Mouse (Mus musculus): Measurements from ENCODE around the gene Fam83d. TPM values are rescaled to one million over a fixed set of nuclear protein-coding genes. Genes with fewer than 3 reads are reported as not detected.

The Fam83d gene
- polyA plus RNA-seq, 2 experiments from 2014 or later = 0.32 to 0.53 TPM

DNA sequence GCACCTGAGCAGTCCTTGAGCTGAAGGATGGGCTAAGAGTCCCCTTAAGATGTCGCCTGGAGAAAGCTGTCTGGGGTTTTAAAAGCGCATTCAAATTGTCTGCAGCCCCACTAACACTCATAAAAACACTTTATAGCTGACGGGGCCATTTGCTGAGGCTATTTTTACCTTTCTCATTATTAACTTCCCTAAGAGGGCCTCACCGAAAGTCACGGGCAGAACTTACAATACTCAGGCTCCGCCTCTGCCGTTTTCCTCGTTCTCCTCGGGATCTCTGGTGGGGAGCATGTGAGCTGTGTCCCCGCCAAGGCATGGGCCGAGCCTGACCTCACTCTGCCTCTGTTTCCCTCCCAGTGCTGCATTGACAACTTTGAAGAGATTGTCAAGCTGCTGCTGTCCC, 21.7 kb upstream of the Fam83d start:
- ATAC-seq = no peak

DNA sequence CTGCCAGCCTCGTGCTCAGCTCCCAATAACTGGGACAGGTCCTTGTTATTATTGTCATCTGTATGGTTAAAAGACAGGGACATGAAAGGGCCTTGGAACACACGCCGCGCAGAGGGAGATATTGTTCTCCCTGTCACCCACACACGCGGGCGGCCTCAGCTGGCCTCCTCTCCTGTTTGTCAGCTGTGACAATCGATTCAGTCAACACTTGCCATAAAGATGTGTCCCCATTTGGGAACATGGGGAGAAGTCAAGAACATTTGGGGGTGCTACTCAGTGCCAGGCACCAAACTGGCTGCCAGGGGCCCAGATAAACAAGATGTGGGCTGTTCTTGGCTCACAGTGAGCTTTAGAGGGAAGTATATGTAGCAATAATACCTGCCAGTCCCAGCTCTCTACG, 18.5 kb upstream of the Fam83d start:
- no peak for ATAC-seq

DNA sequence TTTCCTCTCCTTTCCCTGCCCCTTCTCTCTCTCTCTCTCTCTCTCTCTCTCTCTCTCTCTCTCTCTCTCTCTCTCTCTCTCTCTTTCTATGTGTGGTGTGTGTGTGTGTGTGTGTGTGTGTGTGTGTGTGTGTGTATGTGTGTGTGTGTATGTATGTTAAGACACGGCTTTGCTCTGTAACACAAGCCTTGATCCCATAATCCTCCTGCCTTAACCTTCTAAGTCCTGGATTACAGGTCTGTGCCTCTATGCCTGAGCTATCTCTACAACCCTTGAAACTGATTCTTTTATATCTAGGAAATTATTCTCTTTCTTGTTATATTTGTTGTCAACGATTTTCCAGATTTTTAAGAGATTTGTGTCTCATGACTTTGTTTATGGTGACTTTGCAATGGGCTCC, 7.7 kb upstream of the Fam83d start:
- no peak for ATAC-seq

DNA sequence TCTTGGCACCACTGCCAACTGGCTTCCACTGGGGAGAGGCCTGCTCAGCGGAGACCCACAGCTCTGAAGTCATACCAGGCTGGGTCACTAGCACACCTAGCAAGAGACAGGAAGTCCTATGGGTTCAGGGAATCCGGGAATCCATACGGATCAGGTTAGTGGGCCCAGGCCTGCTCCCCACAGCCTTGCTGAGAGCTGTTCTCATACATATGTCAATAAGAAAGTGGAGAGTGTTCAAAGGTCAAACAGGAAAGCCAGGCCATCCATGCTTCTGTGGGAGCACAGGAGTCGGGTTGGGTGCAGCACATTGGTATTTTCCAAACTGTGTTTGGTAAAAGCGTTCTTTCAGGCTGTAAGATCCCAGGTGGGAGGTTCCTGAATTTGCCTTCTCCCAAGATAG, 5.6 kb upstream of the Fam83d start:
- ATAC-seq = no peak

DNA sequence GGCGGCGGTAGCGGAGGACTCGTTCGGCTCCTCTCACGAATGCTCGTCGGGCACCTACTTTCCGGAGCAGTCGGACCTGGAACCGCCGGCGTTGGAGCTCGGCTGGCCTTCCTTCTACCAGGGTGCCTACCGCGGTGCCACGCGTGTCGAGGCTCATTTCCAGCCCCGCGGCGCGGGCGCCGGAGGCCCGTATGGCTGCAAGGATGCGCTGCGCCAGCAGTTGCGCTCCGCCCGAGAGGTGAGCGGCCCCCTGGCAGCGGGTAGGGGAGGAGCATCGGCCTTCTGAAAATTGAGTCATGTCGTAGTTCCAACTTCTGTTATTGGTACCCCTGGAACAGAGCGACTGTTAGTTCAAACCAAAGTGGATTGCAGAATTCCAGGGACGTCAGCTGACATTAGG, 457 bp downstream of the Fam83d start:
- peak; percentile 38 for ATAC-seq

DNA sequence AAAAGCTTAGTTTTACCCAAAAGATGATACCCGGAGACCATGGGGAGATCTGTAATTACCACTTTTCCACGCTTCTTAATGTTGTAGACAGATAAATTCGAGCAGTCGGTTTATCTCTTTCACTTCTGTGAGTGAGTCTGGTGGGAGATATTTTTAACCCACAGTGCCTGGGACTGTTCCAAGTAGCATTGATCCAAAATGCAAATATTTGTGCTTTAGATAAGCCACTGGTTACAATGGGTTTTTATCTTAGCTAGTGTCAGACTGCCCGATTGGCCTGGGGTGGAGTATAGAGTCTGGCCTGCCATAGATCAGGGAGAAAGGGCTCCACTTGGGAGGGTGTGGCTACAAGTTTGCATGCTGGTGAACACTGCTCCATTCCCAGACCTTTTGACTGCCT, 878 bp downstream of the Fam83d start:
- no peak for ATAC-seq

DNA sequence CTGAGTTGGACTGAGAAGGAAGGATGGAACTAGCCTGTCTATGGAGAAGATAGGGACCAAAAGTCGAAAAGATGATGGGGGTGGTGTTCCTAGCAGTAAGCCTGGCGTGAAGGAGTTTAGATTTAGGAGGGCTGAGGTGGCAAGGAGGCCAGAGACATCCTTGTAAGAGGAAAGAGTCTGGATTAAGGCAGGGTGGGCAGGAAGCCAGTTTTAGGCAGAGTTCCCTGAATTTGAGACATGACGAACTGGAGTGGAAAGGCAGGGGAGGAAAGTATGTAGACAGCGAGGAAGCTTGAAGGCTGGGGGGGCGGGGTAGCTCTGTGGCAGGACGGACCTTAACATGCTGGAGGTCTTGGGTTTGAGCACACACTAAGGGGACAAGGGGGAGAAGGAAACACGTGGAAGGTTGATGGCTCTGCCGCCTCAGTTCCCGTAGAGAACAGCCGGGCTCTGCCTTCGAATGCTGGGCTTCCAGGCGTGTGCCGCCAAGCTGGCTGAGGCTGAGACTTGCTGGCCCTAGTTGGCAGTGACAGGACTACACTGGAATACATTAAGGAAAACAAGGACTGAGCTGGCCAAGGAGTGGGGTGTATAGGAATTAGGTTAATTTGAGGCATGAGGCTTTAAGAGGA, 2.3 kb downstream of the Fam83d start:
- ATAC-seq = no peak

DNA sequence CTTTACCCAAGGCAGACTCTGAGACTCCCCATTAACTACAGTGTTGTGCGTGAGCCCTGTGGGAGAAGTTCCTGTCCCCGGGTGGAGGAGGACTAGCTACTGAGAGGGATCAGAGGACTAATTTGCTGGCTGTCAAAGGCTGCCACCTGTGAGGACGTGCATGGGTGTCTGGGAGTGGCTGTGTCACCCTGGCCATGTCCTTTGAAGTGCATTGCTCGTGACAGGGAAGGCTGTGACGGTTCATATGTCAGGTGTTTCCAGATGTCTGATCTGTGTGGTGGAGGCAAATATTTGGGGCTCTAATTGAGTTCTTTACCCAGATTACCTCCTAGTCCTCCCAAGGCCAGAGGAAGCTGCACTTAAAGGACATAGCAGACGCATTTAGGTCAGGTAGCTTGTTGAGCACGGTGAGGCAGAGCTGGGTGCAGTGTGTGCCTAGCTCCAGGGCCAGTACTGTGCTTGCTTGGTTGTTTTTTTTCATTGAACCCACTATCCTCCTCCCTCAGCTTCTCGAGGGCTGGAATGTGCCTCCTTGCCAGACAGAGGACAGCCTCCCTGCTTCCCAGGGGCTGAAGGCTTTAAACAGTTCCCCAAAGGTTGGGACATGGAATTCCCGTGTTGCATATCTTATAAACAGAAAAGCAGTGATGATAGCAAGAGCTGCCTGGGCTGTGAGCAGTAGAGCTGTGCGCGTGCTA, 3.3 kb downstream of the Fam83d start:
- no peak for ATAC-seq

DNA sequence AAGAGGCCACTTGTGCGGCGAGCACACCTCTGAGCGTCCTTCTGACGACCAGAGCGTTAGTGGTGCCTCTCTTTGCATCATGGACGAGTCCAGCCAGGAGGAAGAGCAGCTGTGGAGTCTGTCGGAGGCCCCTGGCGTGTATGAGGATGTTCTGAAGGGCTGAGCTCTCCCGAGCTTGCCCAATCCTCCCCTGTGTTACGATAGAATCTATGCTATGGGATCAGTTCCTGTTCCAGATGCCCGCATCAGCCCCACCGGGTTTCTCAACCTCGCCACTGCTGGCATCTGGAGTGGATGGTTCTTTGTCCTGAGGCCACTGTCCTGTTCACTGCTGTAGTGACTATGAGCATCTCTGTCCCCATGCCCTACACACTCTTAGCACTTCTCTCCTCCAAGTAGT, 4.9 kb downstream of the Fam83d start:
- ATAC-seq = no peak

DNA sequence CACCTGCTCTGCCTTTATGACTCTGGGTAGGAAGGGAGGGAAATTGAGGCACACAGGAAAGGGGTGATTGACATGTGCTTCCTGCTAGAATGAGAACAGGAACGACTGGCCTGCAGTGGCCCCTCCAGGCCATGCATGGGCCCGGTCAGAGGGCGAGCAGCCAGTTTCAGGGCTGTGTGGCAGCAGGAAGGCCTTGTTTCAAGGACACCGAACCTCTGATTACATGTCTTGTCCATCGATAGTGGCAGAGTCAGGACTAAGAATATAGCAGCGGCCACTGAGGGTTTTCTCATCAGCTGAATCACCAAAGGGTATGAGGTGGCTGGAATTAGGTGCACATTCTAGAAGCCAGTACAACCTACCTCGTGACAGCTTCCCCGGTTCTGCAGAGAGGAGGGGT, 7.0 kb downstream of the Fam83d start:
- ATAC-seq = no peak

DNA sequence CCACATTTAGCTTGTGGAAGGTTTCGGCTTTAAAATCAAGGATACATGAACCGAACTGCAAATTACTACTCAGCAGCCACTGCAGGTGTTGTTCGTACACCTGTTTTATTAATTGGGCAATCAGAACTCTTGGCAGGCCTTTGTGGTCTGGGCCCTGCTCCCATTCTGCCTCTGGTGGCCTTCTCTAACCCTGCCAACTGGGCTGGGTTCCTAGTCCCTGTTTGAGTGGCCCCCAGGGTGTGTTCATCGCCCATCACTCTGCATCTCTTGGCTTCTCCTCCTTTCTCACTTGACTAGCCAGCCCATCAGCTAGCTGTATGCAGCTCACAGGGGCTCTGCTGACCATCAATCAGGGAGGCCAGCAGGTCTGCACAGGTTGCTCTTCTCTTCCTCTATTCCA, 8.8 kb downstream of the Fam83d start:
- ATAC-seq = no peak

DNA sequence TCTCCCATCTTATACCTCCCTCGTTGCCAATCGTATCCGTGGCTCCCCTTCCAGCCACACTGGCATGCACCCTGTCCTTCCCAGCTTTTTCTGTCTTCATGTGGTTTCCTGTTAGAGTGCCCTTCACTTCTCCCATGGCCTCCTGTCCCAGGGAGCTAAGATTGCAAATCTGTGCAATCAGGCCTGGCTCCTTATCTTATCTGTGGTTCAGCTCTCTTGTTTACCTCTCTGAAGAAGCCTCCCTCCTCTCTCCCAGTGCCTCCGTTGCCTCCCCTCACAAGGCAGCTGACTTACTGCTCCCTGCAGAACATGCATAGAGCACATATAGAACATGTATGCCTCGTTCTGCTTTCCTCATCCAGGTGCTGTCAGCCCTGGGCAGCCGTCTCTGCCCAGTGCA, 9.6 kb downstream of the Fam83d start:
- ATAC-seq = no peak

DNA sequence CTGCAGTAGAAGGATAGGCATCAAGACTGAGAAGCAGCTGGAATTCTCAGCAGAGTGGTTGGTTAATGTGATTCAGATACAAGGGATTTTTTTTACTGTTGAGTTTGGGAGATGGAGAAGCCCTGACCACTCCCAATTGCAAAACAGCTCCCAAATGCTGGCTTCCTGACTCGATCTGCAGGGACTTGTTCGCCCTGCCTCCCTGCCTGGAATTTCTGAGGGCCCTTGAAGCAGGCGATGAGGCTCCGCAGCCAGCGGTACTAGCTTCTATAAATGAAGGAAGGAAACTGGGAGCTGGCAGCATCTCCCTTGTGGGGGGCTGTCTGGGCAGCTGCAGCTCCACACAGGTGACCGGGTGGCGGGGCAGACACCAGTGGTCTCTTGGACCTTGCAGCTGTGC, 10.5 kb downstream of the Fam83d start:
- no peak for ATAC-seq

DNA sequence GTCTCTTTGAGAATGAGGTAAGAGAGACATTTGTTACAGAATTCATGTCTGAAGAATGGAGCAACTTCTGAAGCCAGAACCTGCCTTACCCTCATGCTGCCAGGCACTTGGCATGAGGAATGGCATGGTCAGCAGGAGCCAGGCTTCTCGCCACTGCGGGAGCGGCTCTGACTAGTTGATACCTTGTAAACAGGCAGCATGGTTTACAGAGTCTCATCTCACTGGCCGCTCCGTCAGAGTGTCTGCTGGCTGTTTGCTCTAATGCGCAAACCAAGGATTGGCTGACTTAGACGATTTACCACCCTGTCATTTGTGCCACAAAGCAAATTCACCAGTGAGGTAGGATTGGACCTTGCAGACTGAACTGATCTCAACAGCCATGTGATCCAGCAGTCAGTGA, 13.2 kb downstream of the Fam83d start:
- no peak for ATAC-seq

DNA sequence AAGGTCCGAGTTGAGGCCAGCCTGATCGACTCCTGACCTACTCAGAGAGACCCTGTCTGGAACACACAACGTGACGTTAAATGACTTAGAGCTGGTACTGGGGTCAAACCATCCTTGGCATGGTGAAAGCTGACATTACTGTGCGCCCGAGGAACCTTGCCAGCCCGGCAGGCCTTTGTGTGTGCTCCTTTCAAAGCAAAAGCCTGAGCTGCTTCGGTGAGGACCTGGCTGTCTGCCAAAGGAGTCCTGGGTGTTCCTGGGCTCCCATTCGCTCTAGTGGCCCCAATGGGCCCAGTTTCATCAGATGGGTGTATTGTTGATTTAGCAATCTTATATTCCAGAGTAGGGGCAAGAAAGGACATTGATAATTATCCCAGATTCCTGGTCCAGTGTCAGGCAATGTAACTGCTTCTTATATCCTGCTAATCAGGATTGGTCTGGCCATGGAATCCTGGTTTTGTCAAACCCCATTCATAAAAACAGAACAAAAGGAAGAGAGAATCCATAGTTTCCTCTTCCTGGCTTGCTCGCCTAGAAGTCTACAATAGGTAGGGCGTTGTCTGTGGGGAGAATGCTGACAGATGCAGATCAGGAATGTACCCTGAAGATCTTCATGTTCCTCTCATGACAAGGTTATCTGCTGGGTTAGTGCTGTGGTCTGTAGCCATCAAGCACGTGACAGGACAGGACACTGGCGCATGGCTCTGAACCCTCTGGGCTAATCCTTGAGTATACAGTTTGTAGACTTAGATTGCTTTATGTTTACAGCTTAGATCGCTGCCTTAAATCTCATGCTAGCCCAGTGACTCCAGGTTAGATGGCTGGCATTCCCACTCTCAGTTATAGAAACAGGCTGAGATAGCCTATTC, 19.3 kb downstream of the Fam83d start:
- ATAC-seq = no peak

DNA sequence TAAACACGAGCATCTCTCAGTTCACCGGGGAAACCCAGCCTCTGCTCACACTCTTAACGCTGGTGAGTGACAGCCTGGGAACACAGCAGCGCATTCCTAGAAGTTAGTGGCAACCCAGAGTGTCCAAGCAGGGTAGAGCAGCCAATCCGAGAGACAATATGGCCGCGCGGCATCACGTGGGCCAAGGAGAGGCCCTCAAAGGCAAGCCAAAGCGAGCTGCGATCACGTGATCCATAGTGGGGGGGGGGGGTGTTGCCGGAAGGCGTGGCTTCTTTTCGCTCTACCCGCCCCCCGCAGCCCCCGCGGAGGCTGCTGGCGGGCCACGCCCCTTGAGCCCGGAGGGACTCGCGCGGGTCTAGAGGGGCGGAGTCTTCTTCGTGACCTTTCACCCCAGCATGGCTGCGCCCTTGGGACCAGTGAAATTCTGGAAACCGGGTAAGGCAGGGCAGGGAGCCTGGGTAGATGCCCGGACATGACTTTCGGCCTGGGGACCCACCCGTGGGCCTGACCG, 26.7 kb downstream of the Fam83d start, which contains the start of gene Dhx35:
Dhx35 (plus strand) TSS at position 314 of the 511 bp plus-strand sequence.
- ATAC-seq = peak; percentile 96

DNA sequence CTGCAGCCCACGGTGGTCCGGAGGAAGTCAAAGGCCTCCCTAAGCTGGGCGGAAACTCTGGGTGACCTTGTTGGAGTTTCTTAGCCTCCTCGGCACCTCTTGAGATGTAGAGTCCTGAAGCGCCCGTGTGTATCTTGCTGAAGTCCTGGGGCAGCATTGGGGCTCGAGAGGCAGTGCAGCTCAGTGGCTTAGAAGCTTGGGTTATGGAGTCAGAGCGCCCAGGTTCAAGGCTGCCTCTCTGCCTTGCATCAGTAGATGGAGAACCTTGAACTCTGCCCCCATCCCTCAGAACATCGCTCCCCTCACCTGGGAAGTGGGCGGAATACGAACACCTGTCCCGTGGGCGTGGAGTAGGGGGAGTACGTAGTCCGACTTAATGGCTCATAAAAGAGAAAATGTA, 27.1 kb downstream of the Fam83d start:
- no peak for ATAC-seq

DNA sequence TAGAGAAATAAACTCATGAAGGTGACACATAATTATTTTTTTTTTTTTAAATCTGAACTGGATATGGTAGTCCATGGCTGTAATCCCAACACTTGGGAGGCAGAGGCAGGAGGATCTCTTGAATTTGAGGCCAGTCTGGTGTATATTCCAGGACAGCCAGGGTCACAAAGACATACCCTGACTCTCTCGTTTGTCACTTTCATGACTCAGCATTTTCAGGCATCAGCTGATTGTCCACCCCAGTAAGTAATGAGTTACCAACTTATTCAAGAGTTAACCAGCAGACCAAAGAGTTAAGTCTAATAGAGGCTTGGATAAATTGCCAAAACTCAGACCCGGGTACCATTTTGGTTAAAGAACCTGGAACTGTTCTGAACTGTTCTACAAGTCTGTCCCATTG, 28.0 kb downstream of the Fam83d start:
- ATAC-seq = no peak

DNA sequence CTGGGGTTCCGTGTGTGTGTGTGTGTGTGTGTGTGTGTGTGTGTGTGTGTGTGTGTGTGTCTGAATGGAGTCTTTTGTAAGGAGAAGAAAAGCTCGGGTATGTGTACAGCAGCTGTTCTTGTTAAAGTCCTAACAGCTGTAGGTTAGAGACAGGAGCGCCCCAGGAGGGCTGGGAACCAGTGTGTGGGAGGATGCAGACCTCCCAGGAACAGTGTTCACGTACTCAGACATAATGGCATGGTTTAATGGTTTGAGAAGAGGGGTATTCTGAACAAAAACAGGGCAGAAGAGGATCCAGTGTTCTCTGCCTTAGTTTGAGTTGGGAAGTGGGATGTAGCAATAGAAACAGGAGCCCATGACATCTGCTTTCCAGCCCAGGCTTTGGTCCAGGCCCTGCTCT, 31.4 kb downstream of the Fam83d start:
- no peak for ATAC-seq

DNA sequence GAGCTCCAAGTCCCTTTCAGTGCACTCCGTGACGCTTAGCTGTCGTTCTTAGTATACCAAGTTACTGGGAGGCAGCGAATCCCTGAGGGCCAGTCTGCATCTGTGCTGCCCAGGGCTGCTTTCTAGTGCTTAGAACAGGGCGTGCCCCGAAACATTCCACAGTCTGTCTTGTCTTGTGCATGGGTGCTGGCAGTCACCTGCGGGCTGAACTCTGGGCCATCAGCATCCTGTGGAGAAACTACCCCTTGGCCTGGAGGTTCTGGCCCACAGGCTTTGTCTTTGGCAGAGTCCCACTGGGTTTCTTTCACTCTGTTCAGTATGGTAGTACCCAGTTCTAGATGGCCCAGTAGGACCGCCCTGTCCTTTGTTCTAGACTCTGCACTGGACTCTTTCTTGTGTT, 32.9 kb downstream of the Fam83d start:
- ATAC-seq = no peak

DNA sequence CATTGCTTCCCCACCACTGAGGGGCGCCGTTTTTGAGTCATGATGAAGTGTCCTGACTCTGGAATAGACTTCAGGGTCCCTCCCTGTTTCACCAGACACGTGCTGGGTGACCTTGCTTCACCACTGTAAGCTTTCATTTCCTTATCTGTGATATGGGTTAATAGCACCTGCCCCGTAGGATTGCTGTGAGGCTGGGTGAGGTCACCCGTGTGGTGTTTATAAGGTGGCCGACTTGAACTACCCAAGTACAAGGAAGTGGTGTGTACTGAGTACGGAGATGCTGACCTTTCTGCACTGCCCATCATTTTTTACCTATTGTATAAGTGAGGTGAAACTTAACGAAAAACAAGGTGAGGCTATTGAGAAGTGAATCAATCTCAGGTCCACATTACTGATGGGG, 35.7 kb downstream of the Fam83d start:
- no peak for ATAC-seq

DNA sequence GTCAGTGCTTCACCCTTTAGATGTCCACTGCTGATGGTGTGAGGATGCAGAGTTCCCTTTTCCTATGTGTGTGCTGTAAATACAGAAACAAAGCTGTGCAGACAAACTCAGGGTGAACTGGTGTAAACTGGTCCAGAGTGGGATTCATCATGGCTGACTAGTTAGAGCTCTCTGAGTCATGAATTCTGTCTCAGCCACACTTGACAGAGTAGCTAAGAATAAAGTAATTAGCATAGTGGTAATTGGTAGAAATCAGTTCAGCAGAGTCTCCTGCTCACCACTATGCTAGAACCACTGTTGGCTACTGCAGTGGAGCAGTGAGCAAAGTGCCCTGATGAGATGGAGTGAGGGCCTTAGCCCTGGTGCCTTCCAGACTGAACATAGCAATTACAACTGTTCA, 47.8 kb downstream of the Fam83d start:
- ATAC-seq = no peak

DNA sequence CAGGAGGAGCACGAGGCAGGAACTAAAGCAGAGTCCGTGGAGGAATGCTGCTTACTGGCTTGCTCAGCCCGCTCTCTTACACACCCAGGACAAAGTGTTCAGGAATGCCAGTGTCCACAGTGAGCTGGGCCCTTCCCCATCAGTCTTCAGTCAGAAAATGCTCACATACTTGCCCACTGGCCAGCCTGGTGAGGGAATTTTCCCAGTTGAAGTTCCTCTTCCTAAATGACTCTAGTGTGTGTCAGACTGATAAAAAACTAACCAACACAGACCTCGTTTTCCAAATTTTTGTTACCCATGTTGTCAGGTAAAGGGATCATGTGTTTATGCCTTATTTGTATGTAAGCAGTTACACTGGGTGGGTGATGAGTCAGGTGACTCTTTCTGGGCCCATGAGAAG, 48.3 kb downstream of the Fam83d start:
- no peak for ATAC-seq

DNA sequence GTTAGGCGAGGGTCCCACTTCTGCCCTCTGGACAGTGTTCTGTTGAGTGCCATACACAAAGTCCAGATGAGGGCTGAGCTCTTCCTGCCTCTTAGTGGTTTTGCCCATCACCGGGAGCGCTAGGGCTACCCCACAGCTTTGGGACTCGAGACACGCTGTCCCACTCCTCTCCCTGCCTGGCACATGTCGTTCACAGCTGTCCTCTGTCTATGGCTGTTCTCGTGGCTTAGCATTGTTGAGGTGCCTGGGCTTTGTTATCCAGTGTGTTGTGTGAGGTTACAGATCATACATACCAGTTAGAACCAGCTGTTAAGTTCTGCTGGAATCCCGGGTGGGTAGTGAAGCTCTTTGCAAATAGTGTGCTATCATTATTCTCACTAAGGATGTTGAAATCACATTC, 49.8 kb downstream of the Fam83d start:
- ATAC-seq = no peak
